Mouse (Mus musculus) stomach, postnatal 0 days (tissue): ENCODE results near the gene Ceacam1. TPM values are rescaled to one million over a fixed set of nuclear protein-coding genes. Genes with fewer than 3 reads are reported as not detected.
"Not testable (repeated sequence)": the region's sequence is repeated elsewhere in the genome, so short reads cannot be mapped to it uniquely, and the experiment has no call there.

Experiments used
- ATAC-seq: fragments of 200-750 bp; cut with Nextera tagmentation; 2 replicates; pipeline ENCODE4 v1.8.0; 2017; ENCODE audit not compliant: low FRiP score, low TSS enrichment
- DNase-seq: peaks from one replicate; pipeline ENCODE4 v3.0.0-alpha.2; 2016; ENCODE audit warnings: low spot score
- H3K27ac ChIP-seq: fragments of 300-500 bp; sonication (generic); replicated peaks from 2 replicates; pipeline ENCODE4 v1.5.1; 2014; ENCODE audit warnings: mild to moderate bottlenecking, control low read depth
- H3K27me3 ChIP-seq: fragments of 300-500 bp; sonication (generic); 2 replicates; pipeline ENCODE4 v1.6.1; 2014; ENCODE audit warnings: low read length; ENCODE audit not compliant: control insufficient read depth, insufficient read depth
- H3K36me3 ChIP-seq: fragments of 300-500 bp; sonication (generic); 2 replicates; pipeline ENCODE4 v1.6.1; 2014; ENCODE audit warnings: low read length, mixed read lengths; ENCODE audit not compliant: control insufficient read depth, insufficient read depth
- H3K4me1 ChIP-seq: fragments of 300-500 bp; sonication (generic); replicated peaks from 2 replicates; pipeline ENCODE4 v1.6.1; 2014; ENCODE audit warnings: antibody characterized with exemption; ENCODE audit not compliant: control insufficient read depth, insufficient read depth
- H3K4me2 ChIP-seq: fragments of 300-500 bp; sonication (generic); replicated peaks from 2 replicates; pipeline ENCODE4 v1.6.1; 2014; ENCODE audit warnings: low read depth, mild to moderate bottlenecking, control low read depth, moderate library complexity
- H3K4me3 ChIP-seq: fragments of 300-500 bp; sonication (generic); 2 replicates; pipeline ENCODE4 v1.5.1; 2014; ENCODE audit warnings: low read depth, low read length, control low read depth
- H3K9ac ChIP-seq: fragments of 300-500 bp; sonication (generic); 2 replicates; pipeline ENCODE4 v1.6.1; 2014; ENCODE audit warnings: mild to moderate bottlenecking, low read length, control low read depth, mixed read lengths
- H3K9me3 ChIP-seq: fragments of 300-500 bp; sonication (generic); 2 replicates; pipeline ENCODE4 v1.6.1; 2016; ENCODE audit warnings: low read length; ENCODE audit not compliant: control insufficient read depth
- CTCF ChIP-seq: IDR thresholded peaks from 2 replicates; pipeline ENCODE4 v1.5.1; 2016; ENCODE audit warnings: antibody characterized with exemption, low read depth, mild to moderate bottlenecking, moderate library complexity
- EP300 ChIP-seq: optimal IDR thresholded peaks from 2 replicates; pipeline ENCODE3; 2016; ENCODE audit warnings: antibody characterized with exemption
- WGBS: fragments of 180-500 bp; shearing (Covaris S2); extraction: QIAGEN DNeasy Blood & Tissue Kit; methylation state at CpG from one replicate; pipeline ENCODE4 v1.1.7; 2014; 5-methylcytosine and 5-hydroxymethylcytosine counted together
- polyA plus RNA-seq: library from polyadenylated mRNA; unstranded; fragments of >200 nt; fragmentation: Nextera tagmentation; extraction: Ambion mirVana; gene quantifications from 2 replicates; pipeline ENCODE4 v1.2.1, GENCODE M21; 2015

The Ceacam1 gene
- polyA plus RNA-seq, 1 experiment from 2014 or later, result 16.7 TPM

- no peaks in the 10 kb centered on the region for H3K4me1 ChIP-seq
- ATAC-seq (no peak), DNase-seq (no peak)
- TF ChIP-seq CTCF, result no peak
- TF ChIP-seq EP300, result no peak
- H3K4me2 ChIP-seq, result no peak overlapping the region
- 75% methylated on average over 1 of the region's 1 CpGs for WGBS
- H3K36me3 ChIP-seq, result no peaks in the 10 kb centered on the region
- no peak overlapping the region for H3K4me3 ChIP-seq
- H3K9me3 ChIP-seq, result no peaks in the 10 kb centered on the region
- no peak overlapping the region for H3K27ac ChIP-seq
- no peaks in the 10 kb centered on the region for H3K27me3 ChIP-seq
- H3K9ac ChIP-seq, result no peak overlapping the region
Measured at GRCm38 (mm10) chr7:25465010-25465409, 12.4 kb downstream of the Ceacam1 start.

GRCm38 (mm10) chr7:25462033-25462337, 15.4 kb downstream of the Ceacam1 start:
- not testable (repeated sequence) for H3K27me3 ChIP-seq, H3K4me1 ChIP-seq, H3K9me3 ChIP-seq, H3K4me3 ChIP-seq, H3K4me2 ChIP-seq, H3K9ac ChIP-seq, H3K27ac ChIP-seq, ATAC-seq, H3K36me3 ChIP-seq, DNase-seq
- WGBS, result no CpG with 5 or more reads among the region's 1 CpGs

DNA sequence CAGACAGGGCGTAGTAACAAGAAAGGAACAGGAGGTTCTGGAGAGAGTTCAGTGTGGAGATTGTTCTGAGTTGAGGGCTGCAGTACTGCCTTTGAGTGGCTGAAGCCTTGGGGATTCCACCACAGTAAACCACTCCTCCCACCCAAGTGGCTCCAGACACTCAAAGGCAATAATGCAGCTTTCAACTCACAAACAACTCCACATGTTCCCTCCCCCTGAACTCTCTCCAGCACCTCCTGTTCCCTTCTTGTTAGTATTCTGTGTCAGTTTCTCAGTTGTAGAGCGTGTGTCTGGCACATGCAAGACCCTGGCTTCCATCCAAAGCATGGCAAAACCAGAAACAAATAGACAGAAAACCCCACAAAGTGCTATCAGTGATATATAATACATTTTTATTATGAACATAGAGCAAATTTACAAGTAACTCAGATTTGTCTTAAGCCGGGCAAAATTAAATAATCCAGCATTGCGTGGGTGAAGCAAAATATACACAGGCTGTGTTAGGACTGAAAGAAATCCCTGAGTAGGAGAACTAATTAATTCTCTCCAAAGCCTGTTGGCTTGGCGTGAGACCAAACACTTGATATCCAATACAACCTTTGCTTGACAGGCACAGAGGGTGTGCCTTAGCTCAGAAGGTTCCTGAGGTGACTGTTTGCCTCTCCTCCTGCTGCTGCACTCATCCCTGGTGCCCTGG, 15.9 kb downstream of the Ceacam1 start:
- WGBS, result 30% methylated on average over 4 of the region's 5 CpGs

DNA sequence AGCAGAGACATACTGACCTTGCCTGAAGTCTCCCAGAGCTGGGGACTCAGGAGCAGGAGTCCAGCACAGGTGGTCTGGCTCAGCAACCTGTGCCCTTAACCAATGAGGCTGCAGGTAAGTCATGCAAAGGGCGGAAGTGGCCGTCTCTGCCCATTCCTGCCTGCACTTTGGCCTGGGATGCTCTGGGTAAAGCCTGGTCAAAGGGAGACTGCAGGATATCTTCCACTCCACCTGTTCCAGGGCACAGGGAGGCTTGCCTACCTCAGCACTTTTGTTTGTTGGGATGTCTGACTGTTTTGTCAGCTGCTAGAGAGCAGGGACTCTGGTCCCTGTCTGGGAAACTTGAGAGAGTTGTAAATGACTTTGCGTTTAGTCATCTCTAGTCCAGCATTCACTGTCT, 25.3 kb downstream of the Ceacam1 start:
- WGBS, result 70% methylated on average over 3 of the region's 3 CpGs
- Histone ChIP-seq H3K36me3 (no peaks in the 10 kb centered on the region), H3K27me3 (no peaks in the 10 kb centered on the region), H3K27ac (no peak overlapping the region), H3K9ac (no peak overlapping the region), H3K4me1 (no peaks in the 10 kb centered on the region), H3K9me3 (no peaks in the 10 kb centered on the region), H3K4me2 (no peak overlapping the region), H3K4me3 (no peak overlapping the region)
- no peak for DNase-seq
- TF ChIP-seq CTCF (no peak), EP300 (no peak)
- ATAC-seq, result no peak

More for the DNA sequence above, 15.9 kb downstream of the Ceacam1 start:
- not testable (repeated sequence) for H3K27me3 ChIP-seq, H3K9me3 ChIP-seq, ATAC-seq, H3K9ac ChIP-seq, H3K36me3 ChIP-seq, H3K4me1 ChIP-seq, H3K4me2 ChIP-seq, DNase-seq, H3K27ac ChIP-seq, H3K4me3 ChIP-seq

DNA sequence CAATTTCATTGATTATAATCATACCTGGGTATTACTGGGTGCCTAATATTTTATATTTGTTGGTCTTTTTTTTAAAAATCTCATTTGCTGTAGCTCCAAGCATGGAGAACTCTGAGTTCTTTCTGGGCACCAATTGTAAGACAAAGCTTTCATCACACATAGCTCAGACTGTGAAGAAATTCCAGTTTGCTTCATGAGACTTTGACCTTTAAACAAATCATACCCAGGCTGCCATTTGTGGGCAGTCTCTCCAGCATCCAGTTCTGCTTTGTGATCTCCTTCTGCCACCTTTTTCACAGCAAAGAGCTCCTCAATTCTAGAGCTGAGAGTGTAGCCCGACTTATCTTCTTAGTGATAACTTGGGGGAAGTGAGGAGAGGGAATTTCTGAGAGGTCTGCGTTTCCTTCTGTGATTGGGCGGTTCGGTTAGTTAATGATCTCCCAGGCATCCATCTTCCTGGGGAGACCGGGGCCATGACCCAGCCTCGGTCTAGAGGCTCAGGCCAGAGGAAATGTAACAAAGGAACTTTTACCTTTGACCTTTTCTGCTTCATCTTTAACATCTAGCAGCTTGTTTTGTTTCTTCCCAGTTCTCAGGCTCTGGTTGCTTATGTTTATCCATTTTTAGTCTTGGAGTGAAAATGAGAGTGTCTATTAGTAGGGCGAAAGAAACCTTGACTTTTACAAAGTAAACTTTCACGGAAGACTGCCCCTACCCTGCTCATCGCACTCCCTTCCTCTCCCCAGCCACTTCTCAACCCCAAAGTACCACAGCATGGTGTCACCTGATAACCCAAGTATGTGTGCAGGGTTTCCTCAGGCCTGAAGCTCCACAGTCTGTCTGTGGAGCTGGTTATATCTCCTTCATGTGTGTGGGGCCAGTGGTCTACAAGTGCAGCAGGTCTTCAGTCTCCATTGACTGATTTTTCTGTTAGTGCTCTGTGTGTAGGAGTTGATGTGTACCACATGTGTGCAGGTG, 27.2 kb downstream of the Ceacam1 start:
- no peak for ATAC-seq

GRCm38 (mm10) chr7:25440816-25441153, 36.6 kb downstream of the Ceacam1 start:
- H3K4me2 ChIP-seq, result no peak overlapping the region
- 83% methylated on average over 6 of the region's 6 CpGs for WGBS
- H3K27ac ChIP-seq, result peak overlapping the region; percentile 61
- TF ChIP-seq EP300 (no peak), CTCF (no peak)
- H3K4me3 ChIP-seq, result no peak overlapping the region
- no peaks in the 10 kb centered on the region for H3K27me3 ChIP-seq
- no peak for DNase-seq
- peaks cover under 1% of the 10 kb centered on the region; the same call in 1 of the 2 replicates for H3K4me1 ChIP-seq
- no peak overlapping the region for H3K9ac ChIP-seq
- no peaks in the 10 kb centered on the region for H3K36me3 ChIP-seq
- ATAC-seq, result 0 out of 2 replicates have a peak, but pooled peaks have one; percentile 28
- H3K9me3 ChIP-seq, result no peaks in the 10 kb centered on the region

More for the DNA sequence above, 27.2 kb downstream of the Ceacam1 start:
- Histone ChIP-seq H3K4me1 (no peaks in the 10 kb centered on the region), H3K4me2 (no peak overlapping the region), H3K27me3 (no peaks in the 10 kb centered on the region), H3K4me3 (no peak overlapping the region), H3K27ac (no peak overlapping the region), H3K9me3 (no peaks in the 10 kb centered on the region), H3K36me3 (no peaks in the 10 kb centered on the region), H3K9ac (no peak overlapping the region)
- DNase-seq, result no peak
- WGBS, result 27% methylated on average over 9 of the region's 9 CpGs
- TF ChIP-seq CTCF, result no peak
